Mouse (Mus musculus): ENCODE measurements around the gene Golga3.

Gene Golga3

DNA sequence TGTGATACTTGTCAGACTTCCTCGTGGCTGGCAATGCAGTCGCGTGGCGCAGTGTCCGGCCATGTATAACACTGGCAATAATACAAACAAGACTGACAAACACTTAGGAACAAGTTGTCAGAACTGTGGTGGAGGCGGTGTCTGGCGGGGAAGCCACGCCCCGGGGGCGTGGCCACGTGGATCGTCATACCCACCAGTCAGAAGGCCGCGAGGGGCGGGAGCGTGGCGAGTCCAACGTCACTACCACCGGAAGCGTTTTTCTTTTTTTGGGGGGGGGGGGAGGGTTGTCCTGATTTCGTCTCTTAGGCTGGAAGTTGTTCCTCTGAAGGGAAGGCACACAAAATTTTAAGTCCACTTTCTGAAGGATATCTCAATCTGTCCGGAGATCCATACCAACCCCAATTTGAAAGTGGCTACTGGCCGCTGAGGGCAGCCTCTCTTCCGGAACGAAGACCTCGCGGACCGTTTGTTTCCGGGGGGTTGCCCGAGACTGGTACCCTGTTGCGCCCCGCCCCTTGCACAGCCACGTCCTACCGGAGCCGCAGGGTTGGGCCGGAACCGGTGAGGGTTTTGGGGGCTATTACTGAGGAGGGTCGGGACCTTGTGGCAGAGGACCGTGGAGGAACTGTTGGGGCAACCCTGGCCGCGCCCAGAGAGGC, at the start of gene Golga3:
Gene Golga3, plus strand, starts transcription at position 340 of the 659 bp plus-strand sequence.
- DNase-seq (ENCODE audit: low spot score): peak; percentile 83

GRCm38 (mm10) chr5:110135293-110136086, 41.0 kb upstream of the Golga3 start, which contains the start of gene Chfr:
Gene Chfr (plus strand): TSS chr5:110135842.
- peak; percentile 98 for DNase-seq (ENCODE audit: low spot score)

DNA sequence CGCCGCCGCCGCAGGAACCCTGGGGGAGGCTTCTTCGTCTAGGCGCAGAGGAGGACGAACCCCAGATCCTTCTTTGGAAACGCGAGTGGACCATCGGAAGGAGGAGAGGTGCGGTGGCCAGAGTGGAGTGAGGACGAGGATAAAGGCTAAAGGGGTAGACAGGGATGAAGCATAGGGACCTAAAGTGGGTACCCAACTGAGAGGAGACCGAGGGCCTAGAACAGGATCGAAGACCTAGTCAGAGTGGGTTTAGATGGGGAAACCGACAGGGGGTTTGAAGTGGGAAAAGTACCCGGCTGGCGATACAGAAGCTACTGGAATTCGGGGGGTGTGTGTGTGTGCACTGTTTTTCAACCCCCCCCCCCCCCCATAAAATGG, 40.4 kb upstream of the Golga3 start:
- peak; percentile 7 for DNase-seq (ENCODE audit: low spot score)

- DNase-seq (ENCODE audit: low spot score): no peak
Measured at GRCm38 (mm10) chr5:110137816-110138215, 38.7 kb upstream of the Golga3 start.

DNA sequence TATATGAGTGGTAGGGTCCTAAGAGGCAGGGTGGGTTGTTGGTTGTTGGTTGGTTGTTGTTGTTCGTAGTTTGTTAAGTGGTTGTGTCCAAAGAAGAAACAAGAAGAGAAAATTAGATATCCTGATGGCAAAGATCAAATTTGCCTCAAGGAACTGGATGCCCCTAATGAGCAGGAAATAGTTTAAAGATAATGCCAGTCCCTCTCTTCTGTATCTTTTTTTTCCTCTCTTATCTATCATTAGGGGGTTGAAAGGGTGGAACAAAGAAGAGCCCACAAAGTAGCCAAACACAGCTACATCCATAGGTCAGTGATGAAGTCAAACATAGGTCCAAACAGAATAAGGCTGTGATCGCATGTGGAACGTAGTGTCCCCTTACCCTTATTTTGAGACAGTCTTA, 37.2 kb upstream of the Golga3 start:
- DNase-seq (ENCODE audit: low spot score): no peak

- no peak for DNase-seq (ENCODE audit: low spot score)
Measured at GRCm38 (mm10) chr5:110140424-110140823, 36.1 kb upstream of the Golga3 start.

DNA sequence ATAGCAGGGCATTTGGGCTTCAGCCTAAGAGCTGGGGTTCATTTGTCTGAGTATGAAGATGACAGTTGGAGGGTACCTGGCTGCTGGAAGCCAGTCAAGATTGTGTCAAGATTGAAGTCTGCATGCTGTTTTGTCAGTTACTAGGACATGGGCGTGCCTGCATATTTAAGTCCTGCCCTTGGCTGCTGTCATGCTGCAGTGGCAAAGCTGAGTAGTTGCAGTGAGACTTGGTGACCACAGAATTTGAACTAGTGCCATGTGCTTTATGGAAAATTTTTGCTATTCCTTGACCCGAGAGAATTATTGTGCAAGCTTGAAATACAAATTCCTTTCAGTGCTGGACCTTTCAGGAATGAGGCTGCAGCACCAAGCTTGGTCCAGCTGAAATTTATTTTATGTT, 34.2 kb upstream of the Golga3 start:
- no peak for DNase-seq (ENCODE audit: low spot score)

- peak; percentile 16 for DNase-seq (ENCODE audit: low spot score)
Measured at GRCm38 (mm10) chr5:110143007-110143406, 33.5 kb upstream of the Golga3 start.

- no peak for DNase-seq (ENCODE audit: low spot score)
Measured at GRCm38 (mm10) chr5:110169374-110169773, 7.1 kb upstream of the Golga3 start.

- peak; percentile 12 for DNase-seq (ENCODE audit: low spot score)
Measured at GRCm38 (mm10) chr5:110177021-110177420, 520 bp downstream of the Golga3 start.

DNA sequence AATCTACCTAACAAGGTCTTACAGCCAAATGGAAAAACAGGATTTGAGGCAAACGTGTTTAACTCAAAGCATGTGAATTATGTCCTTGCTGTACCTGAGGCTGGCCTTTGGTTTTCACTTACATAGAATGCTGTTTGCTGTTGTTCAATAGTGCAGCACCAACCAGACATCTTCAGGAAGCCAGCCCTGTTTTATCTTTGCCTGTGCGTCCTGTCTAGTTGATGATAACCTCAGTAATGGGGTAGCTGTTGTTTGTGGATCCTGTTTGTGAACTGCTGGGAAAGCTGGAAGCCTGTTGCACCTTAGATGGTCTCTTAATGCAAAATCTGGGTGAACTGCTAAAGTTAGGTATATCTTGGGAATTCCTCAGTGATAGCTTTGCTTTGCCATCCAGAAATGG, 2.1 kb downstream of the Golga3 start:
- DNase-seq (ENCODE audit: low spot score): no peak

GRCm38 (mm10) chr5:110181716-110182115, 5.2 kb downstream of the Golga3 start:
- DNase-seq (ENCODE audit: low spot score): no peak

- DNase-seq (ENCODE audit: low spot score): no peak
Measured at GRCm38 (mm10) chr5:110203164-110203895, 26.8 kb downstream of the Golga3 start.

- peak; percentile 11 for DNase-seq (ENCODE audit: low spot score)
Measured at GRCm38 (mm10) chr5:110204777-110205176, 28.3 kb downstream of the Golga3 start.

- DNase-seq (ENCODE audit: low spot score): no peak
Measured at GRCm38 (mm10) chr5:110211312-110211711, 34.8 kb downstream of the Golga3 start.

GRCm38 (mm10) chr5:110216780-110217179, 40.3 kb downstream of the Golga3 start:
- no peak for DNase-seq (ENCODE audit: low spot score)

- no peak for DNase-seq (ENCODE audit: low spot score)
Measured at GRCm38 (mm10) chr5:110220331-110220730, 43.8 kb downstream of the Golga3 start.

GRCm38 (mm10) chr5:110222757-110223156, 46.3 kb downstream of the Golga3 start:
- no peak for DNase-seq (ENCODE audit: low spot score)

DNA sequence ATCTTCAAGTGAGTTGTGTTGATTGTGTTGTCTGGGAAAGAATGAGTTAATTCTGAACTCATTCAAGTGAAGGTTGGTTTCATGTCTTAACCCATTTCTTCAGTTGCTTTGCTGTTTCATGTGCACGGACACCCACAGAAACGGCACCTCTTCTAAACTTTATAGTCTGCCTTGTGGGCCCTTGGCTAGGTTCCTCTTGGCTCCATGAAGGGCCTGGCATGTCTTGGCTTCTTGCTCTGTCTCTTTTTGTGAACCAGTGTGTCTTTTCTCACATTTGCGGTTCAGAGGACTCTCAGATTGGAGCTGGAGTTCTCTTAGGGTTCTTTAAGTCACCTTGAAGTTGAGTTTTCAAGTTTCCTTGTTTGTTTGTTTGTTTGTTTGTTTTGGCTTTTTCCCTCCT, 48.6 kb downstream of the Golga3 start:
- DNase-seq (ENCODE audit: low spot score): no peak

GRCm38 (mm10) chr5:110227336-110227883, 50.9 kb downstream of the Golga3 start:
- DNase-seq (ENCODE audit: low spot score): no peak

GRCm38 (mm10) chr5:110230401-110230779, 53.9 kb downstream of the Golga3 start:
- no peak for DNase-seq (ENCODE audit: low spot score)

DNA sequence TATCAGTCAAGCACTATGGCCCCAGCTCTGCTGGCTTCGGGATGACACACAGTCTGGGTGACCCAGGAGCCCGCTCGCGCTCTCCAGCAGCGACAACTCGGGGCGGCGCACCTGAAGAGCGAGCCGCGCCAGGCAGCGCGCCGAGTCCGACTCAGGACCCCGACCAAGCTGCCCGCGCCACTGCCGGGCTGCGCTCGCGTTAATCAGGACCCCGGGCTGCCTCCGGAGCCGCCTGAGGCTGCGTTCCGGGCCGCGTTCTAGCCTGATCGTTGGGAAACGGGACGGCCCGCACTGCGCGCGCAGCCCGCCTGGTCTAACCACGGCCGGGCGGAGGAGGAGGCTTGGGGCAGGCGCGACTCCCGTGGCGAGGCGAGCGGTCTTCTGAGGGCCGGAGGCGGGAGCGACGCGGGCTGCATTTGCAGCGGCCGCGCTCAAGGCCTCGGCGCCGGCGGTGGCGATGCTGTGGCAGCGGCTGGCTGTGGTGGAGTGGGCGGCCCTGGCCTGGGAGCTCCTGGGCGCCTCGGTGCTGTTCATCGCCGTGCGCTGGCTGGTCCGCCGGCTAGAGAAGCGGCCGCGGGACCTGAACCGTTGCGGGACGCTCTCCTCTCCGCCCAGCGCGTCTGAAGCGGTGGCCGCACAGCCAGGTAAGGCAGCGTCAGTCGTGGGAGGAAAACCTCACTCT, 54.4 kb downstream of the Golga3 start, which contains the start of gene Ankle2:
Gene Ankle2, plus strand, starts transcription at position 225 of the 682 bp plus-strand sequence.
- peak; percentile 92 for DNase-seq (ENCODE audit: low spot score)
